Mouse (Mus musculus) myocyte (in vitro differentiated cells): ENCODE results near the gene Tgoln1. TPM values are rescaled to one million over a fixed set of nuclear protein-coding genes. Genes with fewer than 3 reads are reported as not detected.

ENCODE experiments used
- H3K27me3 ChIP-seq: one replicate; pipeline ENCODE4 v1.6.1; 2011; ENCODE audit not compliant: control insufficient read depth, insufficient read depth, insufficient read length
- H3K36me3 ChIP-seq: one replicate; pipeline ENCODE4 v1.6.1; 2011; ENCODE audit not compliant: control insufficient read depth, insufficient read depth
- H3K4me2 ChIP-seq: one replicate; pipeline ENCODE4 v1.6.1; 2011; ENCODE audit warnings: low read depth, control low read depth
- H3K4me3 ChIP-seq: one replicate; pipeline ENCODE4 v1.5.1; 2011; ENCODE audit warnings: mild to moderate bottlenecking, control low read depth, moderate library complexity
- H3K79me2 ChIP-seq: one replicate; pipeline ENCODE4 v1.6.1; 2011; ENCODE audit not compliant: control insufficient read depth, insufficient read depth
- H3ac ChIP-seq: one replicate; pipeline ENCODE4 v1.6.1; 2011; ENCODE audit not compliant: control insufficient read depth, insufficient read length
- CEBPB ChIP-seq: IDR thresholded peaks from 2 replicates; pipeline ENCODE4 v1.6.1; 2011; ENCODE audit warnings: mild to moderate bottlenecking, moderate library complexity; ENCODE audit not compliant: poor library complexity, insufficient read depth, severe bottlenecking
- E2F4 ChIP-seq: IDR thresholded peaks from one replicate; pipeline ENCODE4 v1.6.1; 2011; ENCODE audit warnings: mild to moderate bottlenecking, control low read depth, moderate library complexity; ENCODE audit not compliant: insufficient read depth
- MAX ChIP-seq: IDR thresholded peaks from one replicate; pipeline ENCODE4 v1.6.1; 2011; ENCODE audit warnings: low read depth, mild to moderate bottlenecking, control low read depth
- MYOD1 ChIP-seq, 3 experiments: IDR thresholded peaks; one replicate each; pipeline ENCODE4 v1.6.1; 2011; ENCODE audit warnings: control low read depth in 2 of 3, low read depth in 2 of 3, mild to moderate bottlenecking in 2 of 3, moderate library complexity in 1 of 3; ENCODE audit not compliant: insufficient read length in 2 of 3, control insufficient read depth in 1 of 3
- MYOG ChIP-seq, 3 experiments: IDR thresholded peaks; one replicate each; pipeline ENCODE4 v1.6.1; 2011; ENCODE audit warnings: control low read depth in 2 of 3, low read depth in 2 of 3, mild to moderate bottlenecking in 2 of 3; ENCODE audit not compliant: insufficient read length in 2 of 3, control insufficient read depth in 1 of 3, insufficient read depth in 1 of 3
- POLR2A ChIP-seq: IDR thresholded peaks from one replicate; pipeline ENCODE4 v1.6.1; 2011; ENCODE audit warnings: low read depth, mild to moderate bottlenecking, control low read depth, moderate library complexity; ENCODE audit not compliant: insufficient read length
- POLR2AphosphoS2 ChIP-seq: IDR thresholded peaks from one replicate; pipeline ENCODE4 v1.6.1; 2011; ENCODE audit warnings: low read depth, control low read depth; ENCODE audit not compliant: insufficient read length
- REST ChIP-seq: IDR thresholded peaks from one replicate; pipeline ENCODE4 v1.6.1; 2011; ENCODE audit warnings: mild to moderate bottlenecking, control low read depth, moderate library complexity; ENCODE audit not compliant: insufficient read depth, insufficient read length
- SRF ChIP-seq: IDR thresholded peaks from one replicate; pipeline ENCODE4 v1.6.1; 2011; ENCODE audit warnings: low read depth; ENCODE audit not compliant: control insufficient read depth, insufficient read length
- TCF12 ChIP-seq: IDR thresholded peaks from one replicate; pipeline ENCODE4 v1.6.1; 2011; ENCODE audit warnings: mild to moderate bottlenecking, control low read depth; ENCODE audit not compliant: poor library complexity, insufficient read depth, severe bottlenecking
- TCF3 ChIP-seq: IDR thresholded peaks from one replicate; pipeline ENCODE4 v1.6.1; 2011; ENCODE audit warnings: low read depth, control low read depth; ENCODE audit not compliant: insufficient read length
- USF1 ChIP-seq: IDR thresholded peaks from one replicate; pipeline ENCODE4 v1.6.1; 2011; ENCODE audit warnings: low read depth, mild to moderate bottlenecking, control low read depth, moderate library complexity
- polyA plus RNA-seq: library from polyadenylated mRNA; unstranded; fragments of >200 nt; fragmentation: generic; extraction: Trizol; gene quantifications from one replicate; pipeline ENCODE4 v1.2.1, GENCODE M21; 2012; ENCODE audit warnings: missing spikeins

The Tgoln1 gene
- polyA plus RNA-seq, 1 experiment: 16.3 TPM

- no peak for TF ChIP-seq MYOD1 (IDR thresholded peaks at IDR 0.05; ENCODE audit: control insufficient read depth in 1 of 3, insufficient read length in 2 of 3, low read depth in 2 of 3)
- TF ChIP-seq TCF12: no peak
- TF ChIP-seq CEBPB: no peak
- TF ChIP-seq POLR2AphosphoS2: no peak
- no peak for TF ChIP-seq MAX
- no peak for TF ChIP-seq REST
- TF ChIP-seq SRF: no peak
- TF ChIP-seq TCF3: no peak
- TF ChIP-seq E2F4: no peak
- no peak for TF ChIP-seq USF1
- TF ChIP-seq POLR2A: no peak
- no peak for TF ChIP-seq MYOG (IDR thresholded peaks at IDR 0.05; ENCODE audit: control insufficient read depth in 1 of 3, insufficient read depth in 1 of 3, insufficient read length in 2 of 3, low read depth in 2 of 3)
- no peak overlapping the region for H3K4me3 ChIP-seq
- no peak overlapping the region for H3ac ChIP-seq
- H3K36me3 ChIP-seq: no peaks in the 10 kb centered on the region
- no peak overlapping the region for H3K4me2 ChIP-seq
- H3K27me3 ChIP-seq: no peaks in the 10 kb centered on the region
- H3K79me2 ChIP-seq: peaks cover 9% of the 10 kb centered on the region
Observed at GRCm38 (mm10) chr6:72650338-72650851, 33.6 kb upstream of the Tgoln1 start.

GRCm38 (mm10) chr6:72648002-72648595 is 31.3 kb upstream of the Tgoln1 start:
- no peak overlapping the region for H3ac ChIP-seq
- no peaks in the 10 kb centered on the region for H3K36me3 ChIP-seq
- peaks cover 9% of the 10 kb centered on the region for H3K79me2 ChIP-seq
- no peak overlapping the region for H3K4me2 ChIP-seq
- no peak overlapping the region for H3K4me3 ChIP-seq
- TF ChIP-seq MAX (no peak), POLR2AphosphoS2 (no peak), TCF12 (no peak), E2F4 (no peak), CEBPB (no peak), MYOG (IDR thresholded peaks at IDR 0.05; ENCODE audit: control insufficient read depth in 1 of 3, insufficient read depth in 1 of 3, insufficient read length in 2 of 3, low read depth in 2 of 3) (no peak), POLR2A (no peak), REST (no peak), MYOD1 (IDR thresholded peaks at IDR 0.05; ENCODE audit: control insufficient read depth in 1 of 3, insufficient read length in 2 of 3, low read depth in 2 of 3) (no peak), USF1 (no peak), SRF (no peak), TCF3 (no peak)
- H3K27me3 ChIP-seq: no peaks in the 10 kb centered on the region

GRCm38 (mm10) chr6:72647383-72647820 is 30.6 kb upstream of the Tgoln1 start:
- Histone ChIP-seq H3K79me2 (peaks cover 9% of the 10 kb centered on the region), H3K36me3 (no peaks in the 10 kb centered on the region), H3K27me3 (no peaks in the 10 kb centered on the region), H3ac (no peak overlapping the region), H3K4me2 (no peak overlapping the region), H3K4me3 (no peak overlapping the region)
- no peak for TF ChIP-seq POLR2AphosphoS2
- no peak for TF ChIP-seq E2F4
- TF ChIP-seq SRF: no peak
- TF ChIP-seq REST: no peak
- TF ChIP-seq POLR2A: no peak
- no peak for TF ChIP-seq MYOG (IDR thresholded peaks at IDR 0.05; ENCODE audit: control insufficient read depth in 1 of 3, insufficient read depth in 1 of 3, insufficient read length in 2 of 3, low read depth in 2 of 3)

- H3K27me3 ChIP-seq: no peaks in the 10 kb centered on the region
- no peak overlapping the region for H3K4me3 ChIP-seq
Observed at GRCm38 (mm10) chr6:72645364-72645763, 28.6 kb upstream of the Tgoln1 start.

GRCm38 (mm10) chr6:72644576-72644975 is 27.8 kb upstream of the Tgoln1 start:
- Histone ChIP-seq H3K4me3 (no peak overlapping the region), H3K79me2 (no peaks in the 10 kb centered on the region), H3ac (no peak overlapping the region), H3K4me2 (peak overlapping the region; percentile 58), H3K36me3 (no peaks in the 10 kb centered on the region), H3K27me3 (no peaks in the 10 kb centered on the region)
- peak; percentile 20 for TF ChIP-seq USF1
- TF ChIP-seq E2F4: no peak
- no peak for TF ChIP-seq MYOD1 (IDR thresholded peaks at IDR 0.05; ENCODE audit: control insufficient read depth in 1 of 3, insufficient read length in 2 of 3, low read depth in 2 of 3)

More at GRCm38 (mm10) chr6:72645364-72645763, 28.6 kb upstream of the Tgoln1 start:
- Histone ChIP-seq H3K4me2 (peak overlapping the region; percentile 58), H3ac (no peak overlapping the region), H3K79me2 (peaks cover under 1% of the 10 kb centered on the region), H3K36me3 (no peaks in the 10 kb centered on the region)
- TF ChIP-seq TCF12: no peak
- no peak for TF ChIP-seq MYOG (IDR thresholded peaks at IDR 0.05; ENCODE audit: control insufficient read depth in 1 of 3, insufficient read depth in 1 of 3, insufficient read length in 2 of 3, low read depth in 2 of 3)
- TF ChIP-seq E2F4: no peak
- TF ChIP-seq POLR2A: no peak
- no peak for TF ChIP-seq MAX
- TF ChIP-seq USF1: no peak
- no peak for TF ChIP-seq MYOD1 (IDR thresholded peaks at IDR 0.05; ENCODE audit: control insufficient read depth in 1 of 3, insufficient read length in 2 of 3, low read depth in 2 of 3)
- TF ChIP-seq REST: no peak
